Mouse (Mus musculus) stomach, postnatal 0 days (tissue): ENCODE data around the gene Gm10666. TPM values are rescaled to one million over a fixed set of nuclear protein-coding genes. Genes with fewer than 3 reads are reported as not detected.
"Not testable (repeated sequence)": the region's sequence is repeated elsewhere in the genome, so short reads cannot be mapped to it uniquely, and the experiment has no call there.

Experiments used
- ATAC-seq: fragments of 200-750 bp; cut with Nextera tagmentation; 2 replicates; pipeline ENCODE4 v1.8.0; 2017; ENCODE audit not compliant: low FRiP score, low TSS enrichment
- DNase-seq: peaks from one replicate; pipeline ENCODE4 v3.0.0-alpha.2; 2016; ENCODE audit warnings: low spot score
- H3K27ac ChIP-seq: fragments of 300-500 bp; sonication (generic); replicated peaks from 2 replicates; pipeline ENCODE4 v1.5.1; 2014; ENCODE audit warnings: mild to moderate bottlenecking, control low read depth
- H3K27me3 ChIP-seq: fragments of 300-500 bp; sonication (generic); 2 replicates; pipeline ENCODE4 v1.6.1; 2014; ENCODE audit warnings: low read length; ENCODE audit not compliant: control insufficient read depth, insufficient read depth
- H3K36me3 ChIP-seq: fragments of 300-500 bp; sonication (generic); 2 replicates; pipeline ENCODE4 v1.6.1; 2014; ENCODE audit warnings: low read length, mixed read lengths; ENCODE audit not compliant: control insufficient read depth, insufficient read depth
- H3K4me1 ChIP-seq: fragments of 300-500 bp; sonication (generic); replicated peaks from 2 replicates; pipeline ENCODE4 v1.6.1; 2014; ENCODE audit warnings: antibody characterized with exemption; ENCODE audit not compliant: control insufficient read depth, insufficient read depth
- H3K4me2 ChIP-seq: fragments of 300-500 bp; sonication (generic); replicated peaks from 2 replicates; pipeline ENCODE4 v1.6.1; 2014; ENCODE audit warnings: low read depth, mild to moderate bottlenecking, control low read depth, moderate library complexity
- H3K4me3 ChIP-seq: fragments of 300-500 bp; sonication (generic); 2 replicates; pipeline ENCODE4 v1.5.1; 2014; ENCODE audit warnings: low read depth, low read length, control low read depth
- H3K9ac ChIP-seq: fragments of 300-500 bp; sonication (generic); 2 replicates; pipeline ENCODE4 v1.6.1; 2014; ENCODE audit warnings: mild to moderate bottlenecking, low read length, control low read depth, mixed read lengths
- H3K9me3 ChIP-seq: fragments of 300-500 bp; sonication (generic); 2 replicates; pipeline ENCODE4 v1.6.1; 2016; ENCODE audit warnings: low read length; ENCODE audit not compliant: control insufficient read depth
- WGBS: fragments of 180-500 bp; shearing (Covaris S2); extraction: QIAGEN DNeasy Blood & Tissue Kit; methylation state at CpG from one replicate; pipeline ENCODE4 v1.1.7; 2014; 5-methylcytosine and 5-hydroxymethylcytosine counted together
- polyA plus RNA-seq: library from polyadenylated mRNA; unstranded; fragments of >200 nt; fragmentation: Nextera tagmentation; extraction: Ambion mirVana; gene quantifications from 2 replicates; pipeline ENCODE4 v1.2.1, GENCODE M21; 2015

Gene Gm10666
- not detected in 2 replicates for polyA plus RNA-seq

DNA sequence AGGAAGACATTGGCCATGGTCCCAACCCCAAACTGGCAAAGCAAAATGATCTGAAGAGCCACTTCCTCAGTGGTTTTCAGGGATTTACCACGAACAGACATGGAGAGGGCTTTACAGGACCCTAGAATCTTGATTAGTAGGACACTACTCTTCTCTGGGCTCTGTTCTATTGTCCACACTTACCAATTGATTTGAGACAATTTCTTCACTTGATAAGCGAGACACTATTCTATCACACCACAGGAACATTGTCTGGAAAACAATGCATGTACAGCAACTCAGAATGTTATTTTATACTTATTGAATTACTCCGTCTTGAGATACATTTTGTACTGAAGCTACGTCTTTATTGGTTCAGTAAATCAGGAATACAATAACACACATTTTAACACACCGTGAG lies at the start of gene Gm10666:
Gene Gm10666 (minus strand): TSS at position 101 of the 400 bp plus-strand sequence.
- not testable (repeated sequence) for H3K4me2 ChIP-seq, ATAC-seq, H3K4me3 ChIP-seq, H3K36me3 ChIP-seq, H3K27ac ChIP-seq, H3K27me3 ChIP-seq, DNase-seq, H3K4me1 ChIP-seq, H3K9me3 ChIP-seq, H3K9ac ChIP-seq
- WGBS = no CpG with 5 or more reads among the region's 5 CpGs

DNA sequence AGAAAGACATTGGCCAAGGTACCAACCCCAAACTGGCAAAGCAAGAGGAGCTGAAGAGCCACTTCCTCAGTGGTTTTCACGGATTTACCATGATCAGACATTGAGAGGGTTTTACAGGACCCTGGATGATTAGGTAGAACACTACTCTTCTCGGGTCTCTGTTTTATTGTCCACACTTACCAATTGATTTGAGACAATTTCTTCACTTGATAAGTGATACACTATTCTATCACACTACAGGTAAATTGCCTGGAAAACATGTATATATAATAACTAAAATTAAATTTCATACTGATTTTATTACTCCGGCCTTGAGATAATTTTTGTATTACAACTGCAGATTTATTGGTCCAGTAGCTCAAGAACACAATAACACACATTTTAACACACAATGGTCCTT lies 29.4 kb upstream of the Gm10666 start, which contains the start of gene Vmn1r142:
Gene Vmn1r142 (minus strand): TSS at position 101 of the 400 bp plus-strand sequence.
- H3K27ac ChIP-seq, H3K4me1 ChIP-seq, H3K9me3 ChIP-seq, H3K9ac ChIP-seq, H3K4me2 ChIP-seq, DNase-seq, ATAC-seq, H3K4me3 ChIP-seq, H3K36me3 ChIP-seq, H3K27me3 ChIP-seq: not testable (repeated sequence)
- no CpG with 5 or more reads among the region's 3 CpGs for WGBS

DNA sequence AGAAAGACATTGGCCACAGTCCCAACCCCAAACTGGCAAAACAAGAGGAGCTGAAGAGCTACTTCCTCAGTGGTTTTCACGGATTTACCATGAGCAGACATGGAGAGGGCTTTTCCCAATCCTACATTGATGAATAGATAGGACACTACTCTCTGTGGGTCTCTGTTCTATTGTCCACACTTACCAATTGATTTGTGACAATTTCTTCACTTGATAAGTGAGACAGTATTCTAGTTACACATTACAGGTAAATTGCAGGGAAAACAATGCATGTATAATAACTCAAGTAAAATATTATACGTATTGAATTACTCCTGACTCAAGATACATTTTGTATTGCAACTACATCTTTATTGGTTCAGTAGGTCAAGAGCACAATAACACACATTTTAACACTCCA lies 16.4 kb downstream of the Gm10666 start, which contains the start of gene Gm16451:
Gene Gm16451 (minus strand): TSS at position 101 of the 400 bp plus-strand sequence.
- H3K27ac ChIP-seq, H3K4me1 ChIP-seq, DNase-seq, H3K9ac ChIP-seq, H3K4me2 ChIP-seq, H3K9me3 ChIP-seq, H3K4me3 ChIP-seq, H3K36me3 ChIP-seq, ATAC-seq, H3K27me3 ChIP-seq: not testable (repeated sequence)
- WGBS = no CpG with 5 or more reads among the region's 2 CpGs

Other genes with a start within 250 kb of the Gm10666 start
- not detected in 2 replicates for gene Gm5891, start 213.4 kb downstream of the Gm10666 start, polyA plus RNA-seq
- gene Vmn1r137, start 140.2 kb downstream of the Gm10666 start, polyA plus RNA-seq = not detected in 2 replicates
- gene Vmn1r138, start 105.8 kb downstream of the Gm10666 start, polyA plus RNA-seq = not detected in 2 replicates
- not detected in 2 replicates for gene Gm6176, start 78.4 kb downstream of the Gm10666 start, polyA plus RNA-seq
- gene Vmn1r139, start 65.7 kb downstream of the Gm10666 start, polyA plus RNA-seq = not detected in 2 replicates
- not detected in 2 replicates for gene Gm16451, start 16.5 kb downstream of the Gm10666 start, polyA plus RNA-seq
- gene Vmn1r142, start 29.3 kb upstream of the Gm10666 start, polyA plus RNA-seq = not detected in 2 replicates
- gene Vmn1r143, start 54.6 kb upstream of the Gm10666 start, polyA plus RNA-seq = not detected in 2 replicates
- not detected in 2 replicates for gene Gm8653, start 66.5 kb upstream of the Gm10666 start, polyA plus RNA-seq
- gene Gm8453, start 94.7 kb upstream of the Gm10666 start, polyA plus RNA-seq = not detected in 2 replicates
- not detected in 2 replicates for gene Gm4187, start 195.0 kb upstream of the Gm10666 start, polyA plus RNA-seq
- gene Gm8660, start 236.3 kb upstream of the Gm10666 start, polyA plus RNA-seq = not detected in 2 replicates